Mouse (Mus musculus) kidney, adult 8-10 months (tissue): Measurements from ENCODE around the gene Schip1.

ENCODE experiments used
- DNase-seq, 2 experiments: peaks; one replicate each; pipeline ENCODE4 v3.0.0; 2022

Gene Schip1

DNA sequence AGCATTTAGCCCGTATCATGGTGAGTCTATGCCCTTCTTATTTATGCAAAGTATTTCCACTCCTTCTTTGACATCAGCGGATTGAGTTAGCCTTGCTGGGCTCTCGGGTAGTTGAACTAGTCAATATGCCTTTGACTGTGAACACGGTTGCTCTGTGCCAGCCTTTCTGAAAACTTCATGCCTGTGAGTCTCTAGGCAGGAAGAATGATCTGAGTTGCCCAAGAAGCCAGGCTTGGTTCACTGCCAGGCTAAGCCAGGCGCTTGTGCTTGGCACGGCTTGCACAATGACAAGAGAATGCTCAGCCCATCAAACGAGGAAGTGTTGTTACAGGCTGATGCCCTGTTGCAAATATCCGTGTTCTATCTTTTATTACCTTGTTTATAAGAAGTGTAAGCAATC, 499.3 kb downstream of the Schip1 start:
- peak; percentile 47 to 48 for DNase-seq

DNA sequence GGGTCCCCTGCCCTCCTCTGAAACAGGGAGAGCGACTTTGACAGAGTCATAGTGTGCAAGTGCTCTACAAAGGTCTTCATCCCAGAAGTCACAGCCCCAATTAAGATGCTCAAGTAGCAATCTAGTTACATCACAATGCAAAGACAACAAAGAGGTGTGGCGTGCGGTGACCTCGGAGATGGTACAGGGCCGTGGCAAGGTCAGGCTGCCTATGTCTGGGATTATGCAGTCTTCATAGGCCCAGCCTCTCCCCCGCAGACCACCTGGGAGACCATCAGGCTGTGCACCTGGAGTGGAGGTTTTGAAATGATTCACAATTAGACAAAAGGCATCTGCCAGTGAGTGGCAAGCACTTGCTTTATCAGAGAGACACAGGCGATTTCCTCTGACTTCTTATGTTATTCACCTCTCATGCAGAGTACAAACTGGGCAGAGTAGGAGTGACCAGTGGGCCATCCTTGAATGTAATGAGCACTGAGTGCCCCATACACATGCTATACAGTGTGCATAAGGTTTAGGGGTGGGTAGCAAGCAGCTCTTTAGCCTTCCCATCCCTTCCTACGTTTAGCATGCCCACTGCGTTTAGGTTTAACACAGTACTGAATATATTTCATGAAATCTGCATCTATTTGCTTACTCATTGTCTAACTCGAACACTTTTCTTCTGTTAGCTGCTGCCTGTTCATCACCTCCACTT, 500.5 kb downstream of the Schip1 start:
- no peak for DNase-seq

GRCm38 (mm10) chr3:68565675-68566055, 501.1 kb downstream of the Schip1 start:
- DNase-seq = no peak

GRCm38 (mm10) chr3:68567581-68567980, 503.0 kb downstream of the Schip1 start:
- DNase-seq = no peak

- DNase-seq = no peak
Observed at GRCm38 (mm10) chr3:68568149-68568548, 503.5 kb downstream of the Schip1 start.

DNA sequence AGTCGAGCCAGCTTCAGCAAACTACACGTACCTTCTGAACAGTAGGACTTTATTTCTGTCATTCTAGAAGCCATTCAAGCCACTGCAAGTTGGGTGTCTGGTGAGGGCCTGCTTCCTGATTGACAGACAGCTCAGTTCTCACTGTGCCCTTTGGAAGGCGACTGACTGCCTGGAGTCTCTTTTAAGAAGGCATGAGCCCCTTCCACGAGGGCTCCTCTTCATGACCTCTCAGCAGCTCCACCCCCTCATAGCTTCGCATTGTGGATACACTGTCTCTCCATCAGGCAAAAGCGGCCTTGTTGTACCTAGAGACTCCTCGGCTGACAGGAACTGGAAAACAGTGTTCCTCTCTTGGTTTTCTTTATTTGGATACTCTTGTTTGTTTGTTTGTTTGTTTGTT, 504.1 kb downstream of the Schip1 start:
- no peak for DNase-seq

GRCm38 (mm10) chr3:68570319-68570718, 505.7 kb downstream of the Schip1 start:
- no peak for DNase-seq

DNA sequence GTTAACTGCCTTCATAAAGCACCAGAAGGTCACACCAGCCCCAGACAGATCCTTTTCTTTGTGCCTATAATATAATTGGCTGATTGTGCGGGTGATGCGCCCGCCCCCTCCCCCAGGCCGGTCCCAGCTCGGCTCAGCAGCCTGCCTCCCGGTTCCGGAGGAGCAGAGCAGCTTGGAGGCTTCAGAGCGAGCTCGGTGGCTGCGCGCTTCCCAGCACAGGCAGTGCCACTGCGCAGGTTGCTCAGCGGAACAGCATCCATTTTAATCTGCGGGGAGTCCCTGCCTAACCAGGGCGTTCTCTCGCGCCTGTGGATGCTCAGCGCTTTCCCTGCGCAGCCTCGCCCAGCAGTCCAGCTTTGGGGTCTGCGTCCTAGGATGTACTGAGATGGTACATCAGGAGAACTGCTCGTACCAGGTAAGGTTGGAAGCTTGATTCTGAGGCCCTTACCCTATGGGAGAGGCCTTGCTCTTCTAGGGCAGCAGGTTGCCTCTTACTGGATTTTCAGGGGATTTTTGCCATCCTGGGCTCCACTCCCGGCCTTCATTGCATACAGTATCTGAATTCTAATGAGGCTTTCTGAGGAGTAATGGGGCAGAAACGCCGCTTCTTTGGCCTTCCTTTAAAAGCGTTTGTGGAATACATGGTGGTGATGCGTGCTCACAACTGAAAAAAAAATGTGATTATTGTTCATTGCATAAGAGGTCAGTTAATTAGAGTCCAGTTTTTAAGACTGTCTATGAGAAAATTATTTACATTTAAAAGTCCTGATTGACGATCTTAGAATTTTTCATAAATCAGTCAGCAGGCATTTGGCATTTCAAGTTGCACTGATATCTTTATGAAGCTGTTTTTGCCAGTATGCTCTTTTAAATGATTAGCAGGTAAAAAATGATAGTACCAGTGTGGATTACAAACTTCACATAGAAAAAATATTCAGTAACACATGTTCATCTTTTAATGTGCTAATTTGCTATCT, 507.9 kb downstream of the Schip1 start:
- no peak for DNase-seq

- no peak for DNase-seq
Observed at GRCm38 (mm10) chr3:68573226-68573624, 508.6 kb downstream of the Schip1 start.

DNA sequence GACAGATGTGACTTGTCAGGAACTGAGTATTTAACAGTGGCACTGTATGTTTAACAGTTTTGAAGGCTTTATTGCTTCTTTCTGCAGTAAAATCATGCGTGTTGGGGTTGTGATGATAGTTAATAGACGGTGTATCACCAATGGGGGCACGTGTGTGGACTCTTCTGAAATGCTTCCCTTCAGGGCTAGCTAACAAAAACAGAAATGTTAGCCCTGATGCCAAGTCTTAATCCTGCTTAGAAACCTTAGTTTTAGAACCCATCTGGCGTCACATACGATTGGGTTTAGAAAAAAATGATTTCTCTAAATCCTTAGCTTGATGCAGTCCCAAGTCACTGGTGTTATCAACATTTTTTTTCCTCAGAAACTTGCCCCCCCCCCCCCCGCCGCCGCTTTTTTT, 509.5 kb downstream of the Schip1 start:
- DNase-seq = no peak

- no peak for DNase-seq
Observed at GRCm38 (mm10) chr3:68574565-68574964, 510.0 kb downstream of the Schip1 start.

DNA sequence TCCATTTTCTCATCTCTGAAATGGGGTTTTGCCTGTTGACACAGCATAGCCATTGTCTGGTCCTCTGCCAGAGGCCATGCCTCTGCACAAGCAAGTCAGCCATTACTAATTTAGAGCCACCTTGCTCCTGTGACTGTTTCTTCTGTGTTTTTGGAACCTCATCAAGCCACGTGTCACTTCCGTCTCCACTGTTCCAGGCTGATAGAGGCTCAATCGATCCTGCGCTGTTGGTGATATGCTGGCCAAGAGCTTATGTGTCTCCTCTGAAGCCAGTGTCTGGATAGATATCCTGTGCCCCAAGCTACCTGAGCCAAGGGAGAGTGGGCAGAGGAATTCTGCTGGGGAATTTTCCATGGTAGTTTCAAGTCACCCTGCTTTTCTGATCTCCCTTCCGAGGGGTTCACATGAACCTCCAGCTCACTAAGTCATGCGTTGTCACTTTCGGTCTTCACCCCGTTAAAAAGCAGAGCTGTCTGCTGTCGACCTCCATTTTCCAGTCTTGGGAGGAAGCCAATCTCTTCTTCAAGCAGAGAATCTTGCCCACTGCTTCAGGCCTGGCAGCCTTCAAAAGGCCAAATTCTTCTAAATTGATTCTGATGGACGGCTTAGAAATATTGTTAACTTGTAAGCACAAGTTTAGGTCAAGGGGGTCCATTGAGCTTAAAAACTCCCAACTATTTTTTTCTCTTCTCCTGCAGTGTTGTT, 511.2 kb downstream of the Schip1 start:
- no peak for DNase-seq

DNA sequence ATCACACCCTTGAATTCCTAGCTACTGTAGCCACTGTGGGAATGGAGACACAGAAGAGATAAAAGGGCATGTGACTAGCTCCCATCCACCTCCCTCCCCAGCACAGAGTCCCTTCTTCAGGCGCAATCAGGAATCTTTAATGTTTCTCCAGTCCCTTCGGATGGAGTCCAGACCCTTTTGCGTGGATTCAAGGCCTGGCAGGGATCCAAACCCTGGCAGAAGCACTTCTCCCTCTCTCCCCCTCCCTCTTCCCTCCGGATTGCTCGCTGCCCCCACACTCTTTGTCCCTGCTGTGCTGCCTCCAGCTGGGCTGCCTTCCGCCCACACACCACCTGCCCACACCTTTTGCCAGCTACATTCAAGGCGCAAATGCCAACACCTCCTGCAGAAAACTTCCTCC, 511.8 kb downstream of the Schip1 start:
- no peak for DNase-seq

DNA sequence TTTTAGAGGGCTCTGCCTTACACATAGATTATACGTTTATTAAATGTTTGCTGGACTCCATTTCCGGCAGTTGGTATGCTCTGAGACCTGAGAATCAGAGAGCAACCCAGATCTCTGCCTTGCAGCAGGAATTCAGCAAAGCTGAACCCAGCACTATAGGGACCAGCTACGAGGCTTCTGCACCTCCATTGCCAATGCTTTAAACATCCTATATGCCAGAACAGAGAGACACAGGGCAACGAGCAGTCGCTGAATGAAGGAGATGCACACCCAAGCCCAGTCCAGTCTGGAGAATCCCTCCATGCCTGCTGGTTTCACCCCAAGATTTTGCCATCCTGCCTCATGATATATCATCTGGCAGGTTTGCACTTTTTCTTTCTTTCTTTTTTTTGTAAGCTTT, 512.3 kb downstream of the Schip1 start:
- no peak for DNase-seq

DNA sequence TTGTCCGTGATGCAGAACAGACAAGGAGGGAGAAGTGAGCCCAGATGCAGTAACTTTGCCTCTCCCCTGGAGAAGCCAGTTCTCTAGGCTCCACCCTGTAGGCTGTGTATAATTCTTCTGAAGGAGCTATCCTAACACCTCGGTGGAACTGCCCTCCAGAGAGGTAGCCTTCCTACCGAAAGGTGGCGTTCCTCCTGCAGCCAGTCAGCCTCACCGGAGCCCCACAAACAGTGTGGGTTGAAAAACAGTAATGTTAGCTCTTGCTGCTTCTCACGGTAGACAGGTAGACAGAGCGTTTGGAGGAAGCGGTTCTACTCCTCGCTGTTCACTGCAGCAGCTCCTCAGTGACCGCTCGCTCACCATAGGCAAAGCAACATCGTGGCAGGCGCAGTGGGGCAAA, 517.0 kb downstream of the Schip1 start:
- DNase-seq = no peak

DNA sequence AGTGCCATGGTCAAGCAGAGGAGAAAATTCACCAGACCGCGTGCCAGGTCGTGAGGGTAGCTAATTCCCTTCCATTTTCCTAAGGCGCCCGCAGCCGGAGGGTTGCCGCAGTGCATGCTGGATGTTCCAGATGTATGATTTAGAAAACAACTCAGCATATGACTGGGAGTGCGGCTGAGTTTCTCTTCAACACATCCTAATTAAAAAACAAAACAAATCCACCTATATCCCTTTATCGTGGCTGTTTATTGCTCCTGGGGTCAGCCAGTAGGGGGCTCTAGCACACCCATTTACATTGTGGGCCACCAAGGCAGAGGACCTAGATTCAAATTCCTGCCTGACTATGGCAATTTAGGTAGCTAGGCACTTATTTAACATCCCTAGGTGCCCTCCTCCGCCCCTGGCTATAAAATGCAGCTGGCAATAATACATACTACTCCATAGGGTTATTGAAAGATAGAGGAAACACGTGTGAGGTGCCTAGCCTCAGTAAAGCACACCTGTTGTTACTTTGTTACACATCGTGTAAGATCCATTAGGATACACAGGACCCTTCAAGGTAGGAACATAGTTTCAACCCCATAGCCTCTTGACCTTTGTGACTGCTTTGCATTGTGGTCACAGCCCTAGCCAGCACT, 517.6 kb downstream of the Schip1 start:
- DNase-seq = no peak

GRCm38 (mm10) chr3:68583031-68583693, 518.6 kb downstream of the Schip1 start:
- DNase-seq = no peak

- DNase-seq = no peak
Observed at GRCm38 (mm10) chr3:68583771-68584511, 519.3 kb downstream of the Schip1 start.

DNA sequence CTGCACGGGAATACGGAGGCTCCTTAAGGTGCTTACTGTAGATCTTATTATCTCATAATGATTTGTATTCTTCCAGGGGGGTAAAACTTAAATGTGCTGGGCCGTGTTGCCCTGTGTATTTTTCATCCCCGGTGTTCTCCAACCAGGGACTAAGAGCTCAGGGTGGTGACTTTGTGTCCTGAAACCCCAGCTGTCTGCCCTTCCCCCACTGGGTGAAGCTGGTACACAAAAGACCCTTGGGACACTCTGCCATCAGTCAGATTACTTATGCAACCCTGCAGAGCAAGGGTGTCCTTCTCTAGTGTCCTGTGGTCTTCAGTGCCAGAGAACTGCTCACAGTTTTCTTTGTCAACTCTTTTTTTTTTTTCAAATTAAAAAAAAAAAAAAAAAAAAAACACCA, 520.6 kb downstream of the Schip1 start:
- DNase-seq = no peak

GRCm38 (mm10) chr3:68586646-68587064, 522.1 kb downstream of the Schip1 start:
- peak in 1 of 2 experiments; percentile 30 for DNase-seq

DNA sequence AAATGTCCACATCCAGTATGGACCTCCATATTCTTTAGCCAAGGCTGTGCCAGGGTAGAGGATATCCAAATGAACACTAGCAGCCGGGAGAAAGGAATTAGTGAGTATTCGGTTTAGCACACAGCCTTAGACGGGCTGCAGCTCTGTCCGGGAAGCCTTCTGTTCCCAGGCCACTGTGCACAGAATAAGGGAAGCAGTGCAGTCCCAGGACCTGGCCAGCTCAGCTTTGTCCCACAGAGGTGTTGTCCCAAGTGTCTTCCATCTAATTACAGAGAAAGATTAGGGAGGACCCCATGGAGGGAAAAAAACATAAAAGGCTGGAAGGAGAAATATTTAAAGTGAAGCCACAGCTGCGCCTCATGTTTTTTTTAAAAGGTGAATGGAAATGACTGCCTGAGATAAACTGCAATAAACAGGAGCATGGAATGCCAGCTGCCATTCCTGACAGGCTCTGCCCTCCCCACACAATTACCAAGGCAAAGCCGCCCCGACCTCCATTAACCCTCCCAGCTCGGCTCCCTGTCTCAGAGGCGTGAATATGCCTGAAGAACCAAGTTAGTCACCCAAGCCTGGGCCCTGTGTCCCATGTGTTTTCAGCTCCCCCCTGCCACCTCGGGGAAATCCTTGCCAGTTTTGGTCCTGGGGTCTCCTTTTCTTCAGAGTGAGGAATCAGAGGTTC, 523.1 kb downstream of the Schip1 start:
- DNase-seq = no peak
